Mouse (Mus musculus): ENCODE results near the gene Rbm12.

GRCm38 (mm10) chr2:156091926-156092325 is 19.9 kb downstream of the Rbm12 start:
- no peak for TF ChIP-seq EP300 (IDR thresholded peaks at IDR 0.05)
- no peak for TF ChIP-seq CTCF (IDR thresholded peaks at IDR 0.05)
